Comparison of ENCODE assay signal across 14 mouse cellular contexts in genomic region chr6:28989433-28989832, GRCm38 (mm10).
A peak's percentile ranks its signal among the peaks of the same experiment; 100 is the strongest.
DNase-seq lines count a peak whose midpoint lies in the region; ATAC-seq and TF ChIP-seq lines count a peak whose summit lies in the region.
"Had no signal": no experiment of that assay in that cellular context is flagged by ENCODE, and none has a peak within 500 bp of the region (broad histone marks: within the 10 kb centered on the region; RNA-seq: fewer than 3 reads in every experiment).

No protein-coding gene starts in this region.

- TF ChIP-seq POLR2A in kidney, adult 2 months (IDR thresholded peaks at IDR 0.05; ENCODE audit: low read depth, low read length) = no peak

- no peaks in the 10 kb centered on the region for H3K9me3 ChIP-seq in forebrain, embryonic 11.5 days (ENCODE audit: control insufficient read depth, low read length)
- no peaks in the 10 kb centered on the region for H3K9me3 ChIP-seq in forebrain, embryonic 12.5 days

- no peaks in the 10 kb centered on the region for H3K27me3 ChIP-seq in forebrain, embryonic 11.5 days (ENCODE audit: control insufficient read depth, insufficient read depth, low read length)
- H3K27me3 ChIP-seq in forebrain, embryonic 12.5 days = peaks cover 5% of the 10 kb centered on the region; the same call in 1 of the 2 replicates
- H3K27me3 ChIP-seq in kidney, adult 2 months (replicated peaks; ENCODE audit: control insufficient read depth, insufficient read depth, low read length) = no peaks in the 10 kb centered on the region

- no peak overlapping the region for H3K27ac ChIP-seq in forebrain, embryonic 11.5 days (ENCODE audit: low read depth, low read length)
- H3K27ac ChIP-seq in forebrain, embryonic 12.5 days = no peak overlapping the region
- H3K27ac ChIP-seq in kidney, adult 2 months (ENCODE audit: insufficient read depth, low read depth, low read length) = no peak overlapping the region
- H3K27ac ChIP-seq: heart, adult 2 months; hindbrain, embryonic 14.5 days had no signal

- no peaks in the 10 kb centered on the region for H3K36me3 ChIP-seq in forebrain, embryonic 11.5 days (ENCODE audit: control insufficient read depth, insufficient read depth, low read length)
- no peaks in the 10 kb centered on the region for H3K36me3 ChIP-seq in forebrain, embryonic 12.5 days (replicated peaks)
- no peaks in the 10 kb centered on the region for H3K36me3 ChIP-seq in kidney, adult 2 months (ENCODE audit: control insufficient read depth, insufficient read depth, low read length)

- H3K4me1 ChIP-seq in forebrain, embryonic 11.5 days (replicated peaks; ENCODE audit: control insufficient read depth, insufficient read depth, low read length) = no peaks in the 10 kb centered on the region; the same call in 1 of the 2 replicates
- H3K4me1 ChIP-seq in forebrain, embryonic 12.5 days = no peaks in the 10 kb centered on the region
- H3K4me1 ChIP-seq in kidney, adult 2 months (ENCODE audit: control insufficient read depth, insufficient read depth, low read length) = no peaks in the 10 kb centered on the region

- no peak overlapping the region for H3K9ac ChIP-seq in forebrain, embryonic 11.5 days (ENCODE audit: low read length)
- no peak overlapping the region for H3K9ac ChIP-seq in forebrain, embryonic 12.5 days
- H3K9ac ChIP-seq: hindbrain, embryonic 14.5 days had no signal

- TF ChIP-seq CTCF in kidney, adult 2 months (conservative IDR thresholded peaks at IDR 0.05; ENCODE audit: insufficient read depth, insufficient read length, low read depth, low read length) = no peak

- ATAC-seq in forebrain, embryonic 11.5 days (replicated peaks; ENCODE audit: low FRiP score) = no peak
- ATAC-seq in forebrain, embryonic 12.5 days (ENCODE audit: low FRiP score) = no peak
- ATAC-seq: intestine, embryonic 16.5 days had no signal

- WGBS in forebrain, embryonic 11.5 days = 80% methylated on average over 10 of the region's 10 CpGs
- 85% methylated on average over 10 of the region's 10 CpGs for WGBS in forebrain, embryonic 12.5 days
- 61% methylated on average over 10 of the region's 10 CpGs for WGBS in kidney, adult 2 months

- H3K4me3 ChIP-seq in forebrain, embryonic 11.5 days (ENCODE audit: low read depth, low read length) = no peak overlapping the region
- H3K4me3 ChIP-seq in forebrain, embryonic 12.5 days (replicated peaks) = no peak overlapping the region
- no peak overlapping the region for H3K4me3 ChIP-seq in kidney, adult 2 months (ENCODE audit: insufficient read depth, low read depth, low read length)
- H3K4me3 ChIP-seq: heart, adult 2 months had no signal

- no peak overlapping the region for H3K4me2 ChIP-seq in forebrain, embryonic 11.5 days (ENCODE audit: low read depth, low read length, severe bottlenecking)
- H3K4me2 ChIP-seq in forebrain, embryonic 12.5 days = no peak overlapping the region
- H3K4me2 ChIP-seq: hindbrain, embryonic 14.5 days had no signal

- DNase-seq in forebrain, embryonic 11.5 days (ENCODE audit: low spot score) = peak; percentile 40
- peak; percentile 43 to 50 for DNase-seq in left cerebral cortex, adult 18-20 months (ENCODE audit: low spot score in 2 of 2)
- DNase-seq in left cerebral cortex, adult 11 months (ENCODE audit: low spot score) = no peak
- DNase-seq in brain, adult 2 months (ENCODE audit: low read depth, low spot score) = peak; percentile 73
- DNase-seq in cerebellum, postnatal 14 days = peak; percentile 74 to 75
- no peak for DNase-seq in kidney, adult 2 months
- DNase-seq in retina, embryonic 14.5 days (ENCODE audit: low spot score) = no peak
- DNase-seq: heart, adult 2 months; kidney, postnatal 25 days; lung, adult 2 months; thymus, postnatal 14 days had no signal

Comparison
In these comparisons a context has a peak if more than half of its experiments do, and no peak if none do; other contexts are left out.
1. DNase-seq: peak in forebrain, embryonic 11.5 days (single experiment), left cerebral cortex, adult 18-20 months (2 of 2), brain, adult 2 months (single experiment) and cerebellum, postnatal 14 days (2 of 2); none in left cerebral cortex, adult 11 months (single experiment), kidney, adult 2 months (single experiment) and retina, embryonic 14.5 days (single experiment).